8 mouse cellular contexts compared by ENCODE assay signal in genomic region chr7:27337175-27337853, GRCm38 (mm10). TPM values are rescaled to one million over a fixed set of nuclear protein-coding genes. Genes with fewer than 3 reads are reported as not detected.
DNase-seq lines count a peak whose midpoint lies in the region; ATAC-seq and TF ChIP-seq lines count a peak whose summit lies in the region.

Gene Ltbp4, minus strand, starts transcription at chr7:27337692.

- no peak for TF ChIP-seq CTCF in brain, embryonic 14.5 days (IDR thresholded peaks at IDR 0.05; ENCODE audit: borderline replicate concordance, extremely low read depth, insufficient read depth, insufficient read length)

- peaks cover 57% of the 10 kb centered on the region for H3K4me1 ChIP-seq in neural tube, embryonic 13.5 days (replicated peaks)

- no peak for DNase-seq in left cerebral cortex, adult 18-20 months (ENCODE audit: low spot score in 2 of 2)
- DNase-seq in left cerebral cortex, adult 9 months (ENCODE audit: low spot score in 2 of 2), result no peak
- DNase-seq in brain, embryonic 14.5 days (ENCODE audit: low read depth), result peak; percentile 69
- DNase-seq in gonadal fat pad, adult 2 months (ENCODE audit: low read depth), result no peak
- DNase-seq in kidney, adult 11 months, result peak; percentile 85
- peak; percentile 70 for DNase-seq in liver
- DNase-seq in cerebellum, adult 11-12 months, result no peak

- no peak within 1 kb of the TSS for H3K27ac ChIP-seq in neural tube, embryonic 13.5 days (replicated peaks)

- peak within 1 kb of the TSS; percentile 35 for H3K4me3 ChIP-seq in neural tube, embryonic 13.5 days

- H3K36me3 ChIP-seq in neural tube, embryonic 13.5 days, result peaks cover 15% of the 10 kb centered on the region

- peak within 1 kb of the TSS; percentile 54 for H3K4me2 ChIP-seq in neural tube, embryonic 13.5 days

- peaks cover 68% of the 10 kb centered on the region for H3K27me3 ChIP-seq in neural tube, embryonic 13.5 days

- TF ChIP-seq POLR2A in brain, embryonic 14.5 days (IDR thresholded peaks at IDR 0.05; ENCODE audit: borderline replicate concordance, extremely low read depth, insufficient read depth, insufficient read length, poor library complexity, severe bottlenecking), result no peak

- no peaks in the 10 kb centered on the region for H3K9me3 ChIP-seq in neural tube, embryonic 13.5 days

- no peak for ATAC-seq in neural tube, embryonic 13.5 days (ENCODE audit: low read depth)

- WGBS in neural tube, embryonic 13.5 days, result under 1% methylated on average over 36 of the region's 36 CpGs

- H3K9ac ChIP-seq in neural tube, embryonic 13.5 days, result peak within 1 kb of the TSS; percentile 58

RNA-seq across cellular contexts. Expression of gene Ltbp4, which starts in this region (rescaled TPM):
- total RNA-seq in left cerebral cortex, adult 18-20 months (2021), result 10 to 100 TPM; 42.2 to 46.6 TPM
- polyA plus RNA-seq in brain, embryonic 14.5 days (2012; rRNA removed), result 24.3 and 24.4 TPM in 2 replicates
- 199 and 260 TPM in 2 replicates for polyA plus RNA-seq in gonadal fat pad, adult 2 months (2012; rRNA removed)
- 6.9 and 8.0 TPM in 2 replicates for polyA plus RNA-seq in neural tube, embryonic 13.5 days (2015; fragmentation: Nextera tagmentation; extraction: Ambion mirVana)

Comparison
In these comparisons a context has a peak if more than half of its experiments do, and no peak if none do; other contexts are left out.
1. DNase-seq: peak in brain, embryonic 14.5 days (single experiment), kidney, adult 11 months (single experiment) and liver (single experiment); none in left cerebral cortex, adult 18-20 months (0 of 2), left cerebral cortex, adult 9 months (0 of 2), gonadal fat pad, adult 2 months (single experiment) and cerebellum, adult 11-12 months (single experiment).